Mouse (Mus musculus) olfactory bulb, adult 2 months (tissue): Measurements from ENCODE around the gene Tvp23b.

Experiments used
- CTCF ChIP-seq: fragments of 200-500 bp; IDR thresholded peaks from 2 replicates; pipeline ENCODE4 v1.5.1; 2012; ENCODE audit warnings: low read depth, mild to moderate bottlenecking, low read length, moderate library complexity; ENCODE audit not compliant: insufficient read depth
- POLR2A ChIP-seq: fragments of 200-500 bp; IDR thresholded peaks from 2 replicates; pipeline ENCODE4 v1.6.1; 2012; ENCODE audit warnings: mild to moderate bottlenecking, low read depth, low read length, moderate library complexity; ENCODE audit not compliant: insufficient read depth

- no peak for TF ChIP-seq POLR2A
- TF ChIP-seq CTCF = no peak
These were observed 58.7 kb downstream of the Tvp23b start for GRCm38 (mm10) chr11:62937986-62938385.
